Mouse (Mus musculus) adrenal gland, postnatal 36 days (tissue): ENCODE measurements at regions not wholly inside any gene's neighbourhood (a gene's known extent, or its start where the extent isn't known, plus 50 kb on each side); places are given as distances from the start of the nearest gene placed in this dataset.
A peak's percentile ranks its signal among the peaks of the same experiment; 100 is the strongest.

ENCODE experiments used
- DNase-seq, 2 experiments: peaks; one replicate each; pipeline ENCODE4 v3.0.0; 2021; ENCODE audit warnings: mixed read lengths in 1 of 2

DNA sequence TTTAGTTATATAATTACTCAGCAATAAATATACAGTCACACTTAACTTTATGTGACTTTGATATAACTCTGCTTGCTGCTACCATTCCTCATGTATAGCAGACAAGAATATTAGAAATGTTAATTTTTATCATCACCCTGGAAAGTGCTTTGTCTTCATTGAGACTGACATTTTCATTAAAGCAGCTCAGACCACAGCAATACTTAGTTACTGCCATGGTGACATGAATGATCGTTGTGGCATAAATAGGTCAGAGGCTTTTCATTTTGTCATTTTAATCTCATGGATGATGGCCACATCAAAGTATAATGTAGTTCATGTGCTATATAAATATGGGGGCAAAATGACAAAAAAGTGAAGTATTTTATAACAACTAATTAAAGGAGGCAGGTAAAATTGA, 498.1 kb downstream of the Slc22a22 start:
- DNase-seq = no peak

DNA sequence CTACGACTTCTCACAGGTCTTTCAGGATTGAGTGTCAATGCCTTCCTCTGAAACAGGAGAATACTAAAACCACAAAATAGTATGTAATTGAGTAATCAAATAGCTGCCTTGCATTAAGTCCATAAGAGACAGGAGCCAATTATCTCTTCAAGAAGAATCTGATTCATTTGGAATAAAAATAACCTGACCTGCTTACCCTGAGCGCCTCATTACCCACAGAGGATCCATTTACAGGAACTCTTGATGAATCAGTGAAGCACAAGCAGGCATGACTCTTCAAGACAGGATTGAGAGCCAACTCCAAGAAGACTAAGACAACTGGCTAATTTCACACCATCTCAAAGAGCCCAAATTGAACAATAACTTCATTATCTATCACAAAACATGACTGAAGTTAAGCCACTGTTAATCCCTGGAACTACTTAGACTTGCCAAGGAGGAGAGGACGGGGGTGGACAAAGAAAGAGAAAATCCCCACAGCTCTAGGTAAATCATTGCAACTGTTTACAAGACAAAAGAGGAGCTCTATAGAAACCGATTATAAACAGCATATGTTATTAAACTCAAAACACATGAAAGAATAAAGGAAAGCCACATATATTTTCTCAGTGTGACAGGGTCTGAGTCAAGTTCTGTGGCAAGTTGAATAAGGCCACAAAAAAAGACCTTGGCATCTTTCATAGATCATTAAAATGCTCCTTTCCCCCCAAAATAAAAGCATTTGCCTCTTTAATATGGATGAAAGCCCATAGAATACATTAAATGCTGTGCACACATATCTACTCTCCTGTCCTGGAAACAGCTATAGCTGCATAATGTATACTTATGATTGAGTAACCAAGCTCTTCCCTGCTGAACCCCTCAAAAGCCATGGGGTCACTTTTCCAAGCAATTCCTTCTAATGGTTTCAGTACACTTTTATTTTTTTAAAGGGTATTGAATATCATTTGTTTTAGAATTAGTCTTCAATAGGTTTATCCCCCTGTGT, 501.7 kb downstream of the Slc22a22 start:
- DNase-seq = no peak

DNA sequence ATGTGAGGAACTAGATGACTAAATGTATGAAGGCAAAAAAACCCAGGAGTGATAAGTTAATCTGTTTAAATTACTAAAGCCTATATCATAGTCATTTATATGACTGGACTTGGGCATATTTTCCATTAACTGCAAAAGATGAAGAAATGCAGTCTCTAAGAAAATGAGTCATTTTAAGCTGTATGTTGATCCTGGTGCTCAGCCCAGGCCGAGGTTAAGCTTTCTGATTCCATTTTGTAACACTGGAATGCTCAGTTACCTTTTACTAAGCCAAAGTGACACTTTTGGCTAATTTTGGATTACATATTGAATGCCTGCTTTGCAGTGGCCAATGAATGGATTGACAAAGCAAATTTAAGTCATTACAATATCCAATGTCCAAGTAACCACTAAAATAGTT, 507.3 kb downstream of the Slc22a22 start:
- no peak for DNase-seq

DNA sequence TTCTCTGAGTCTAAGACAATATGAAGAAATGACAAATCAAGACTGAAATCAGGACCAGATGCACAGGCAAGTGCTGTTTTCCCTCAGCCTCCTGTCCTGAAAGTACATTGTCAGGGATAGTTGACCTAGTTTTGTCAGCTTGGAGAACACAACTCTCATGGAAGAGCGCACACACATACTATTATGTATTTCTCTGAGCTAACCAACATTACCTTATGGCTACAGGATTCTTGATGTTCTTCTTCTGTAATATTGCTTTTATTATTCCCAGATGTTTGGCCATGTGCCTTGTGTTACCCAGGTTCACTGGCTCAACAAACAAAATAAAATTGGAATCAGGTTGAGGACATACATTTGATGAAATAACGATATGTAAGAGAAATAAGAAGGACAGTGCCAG, 521.1 kb downstream of the Slc22a22 start:
- no peak for DNase-seq

DNA sequence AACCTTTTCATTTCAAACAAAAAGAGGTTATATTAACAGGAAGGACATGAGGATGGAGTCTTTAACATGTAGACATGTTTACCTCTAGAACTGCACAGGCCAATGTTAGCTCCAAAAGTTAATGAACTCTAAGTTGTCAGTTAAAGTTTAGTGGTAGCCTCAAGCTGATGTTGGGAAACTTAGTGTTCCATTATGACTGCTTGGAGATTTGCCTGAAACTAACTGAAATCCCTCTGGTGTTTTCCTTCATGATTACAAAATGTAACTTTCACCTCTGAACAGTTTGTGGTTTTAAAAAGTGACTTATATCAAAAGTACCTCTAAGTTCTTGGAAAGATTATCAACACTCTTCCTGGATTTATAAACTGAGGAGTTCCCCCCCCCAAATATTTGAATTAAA, 525.2 kb downstream of the Slc22a22 start:
- no peak for DNase-seq

DNA sequence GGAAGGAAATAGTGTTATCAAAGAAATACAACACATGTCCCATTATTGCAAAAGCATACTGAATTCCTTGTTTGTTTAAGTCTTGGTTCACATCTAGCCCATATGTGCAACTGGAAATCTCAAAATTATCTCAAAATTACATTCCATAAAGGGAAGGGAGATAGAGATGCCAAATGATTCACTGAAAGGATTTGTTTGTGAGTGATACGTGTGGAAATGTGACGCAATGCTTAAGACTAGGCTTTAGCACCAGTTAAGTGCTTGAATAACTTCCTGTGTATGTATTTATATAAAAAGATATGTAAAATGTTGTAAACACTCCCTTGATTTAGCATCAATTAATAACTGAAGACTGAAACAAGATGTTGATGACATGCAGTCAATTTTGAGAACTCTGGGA, 526.6 kb downstream of the Slc22a22 start:
- no peak for DNase-seq

DNA sequence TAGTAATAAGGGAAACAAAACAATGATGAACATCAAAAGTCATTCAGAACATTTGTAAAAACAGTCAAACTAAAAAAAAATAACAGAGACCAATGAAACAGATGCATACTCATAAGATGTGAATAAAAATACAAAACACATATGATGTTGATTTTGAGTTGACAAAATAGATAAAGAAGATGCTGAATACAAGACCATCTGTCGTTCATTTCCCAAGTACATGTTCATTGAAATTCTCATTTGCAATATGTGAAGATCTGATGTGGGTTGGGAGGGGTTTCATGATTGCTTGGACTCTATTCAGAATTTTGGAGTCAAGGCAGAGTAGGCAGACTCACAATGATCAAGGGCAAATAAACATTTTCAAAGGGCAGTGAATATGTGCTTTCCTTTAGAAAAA, 536.5 kb downstream of the Slc22a22 start:
- no peak for DNase-seq

DNA sequence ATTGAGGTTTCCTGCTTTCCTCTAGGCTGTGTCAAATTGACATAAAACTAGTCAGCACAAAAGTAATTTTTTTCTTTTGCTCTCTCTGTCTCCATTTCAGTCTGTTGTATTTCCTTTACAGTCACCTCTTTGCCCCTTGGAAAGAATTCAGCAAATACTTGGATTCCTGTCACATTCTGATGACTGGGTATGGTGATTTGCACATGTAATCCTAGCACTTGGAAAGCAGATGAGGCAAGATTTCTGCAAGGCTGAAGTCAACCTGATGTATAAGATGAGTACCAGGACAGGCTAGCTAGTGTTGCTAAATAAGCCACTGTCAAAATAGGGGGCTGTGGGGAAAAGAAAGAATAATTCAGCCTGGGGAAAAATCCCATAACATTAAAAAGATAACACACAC, 580.9 kb downstream of the Slc22a22 start:
- DNase-seq = no peak

DNA sequence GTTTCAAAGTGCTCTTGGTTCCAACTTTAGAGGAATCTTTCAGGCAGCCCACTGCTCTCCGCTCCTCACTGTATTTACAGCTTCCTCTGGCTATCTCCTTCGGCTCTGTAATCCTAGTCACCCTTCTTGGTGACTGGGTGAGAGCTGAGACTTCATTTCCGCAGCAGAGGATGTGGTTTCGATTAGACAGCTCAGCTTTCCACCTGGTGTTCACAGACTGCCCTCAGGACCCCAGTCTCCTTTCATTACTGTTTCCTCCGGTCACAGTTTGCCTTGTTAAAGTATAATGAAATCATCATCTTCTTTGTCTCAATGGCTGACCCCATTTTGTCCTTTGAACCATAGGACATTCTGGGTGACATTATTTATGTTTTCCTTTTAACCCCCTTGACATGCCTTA, 595.9 kb downstream of the Slc22a22 start:
- no peak for DNase-seq

DNA sequence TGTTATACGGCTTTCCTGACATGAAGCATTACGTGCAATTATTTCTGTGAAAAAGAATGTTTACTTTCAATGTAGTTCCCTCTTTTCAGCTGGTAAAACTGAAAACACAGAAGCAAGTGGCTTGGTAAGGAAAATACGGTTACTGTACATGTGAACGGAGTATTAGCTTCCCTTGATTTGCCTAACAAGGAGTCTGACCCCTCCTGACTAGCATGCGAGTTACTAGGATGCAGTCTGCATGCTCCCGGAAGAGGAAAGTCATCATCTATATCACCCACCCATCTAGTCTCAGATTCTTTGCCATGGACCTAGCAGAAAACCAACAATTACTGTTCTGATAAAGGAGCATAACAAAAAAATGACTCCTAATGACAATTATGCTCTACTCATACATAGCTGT, 611.5 kb downstream of the Slc22a22 start:
- no peak for DNase-seq

DNA sequence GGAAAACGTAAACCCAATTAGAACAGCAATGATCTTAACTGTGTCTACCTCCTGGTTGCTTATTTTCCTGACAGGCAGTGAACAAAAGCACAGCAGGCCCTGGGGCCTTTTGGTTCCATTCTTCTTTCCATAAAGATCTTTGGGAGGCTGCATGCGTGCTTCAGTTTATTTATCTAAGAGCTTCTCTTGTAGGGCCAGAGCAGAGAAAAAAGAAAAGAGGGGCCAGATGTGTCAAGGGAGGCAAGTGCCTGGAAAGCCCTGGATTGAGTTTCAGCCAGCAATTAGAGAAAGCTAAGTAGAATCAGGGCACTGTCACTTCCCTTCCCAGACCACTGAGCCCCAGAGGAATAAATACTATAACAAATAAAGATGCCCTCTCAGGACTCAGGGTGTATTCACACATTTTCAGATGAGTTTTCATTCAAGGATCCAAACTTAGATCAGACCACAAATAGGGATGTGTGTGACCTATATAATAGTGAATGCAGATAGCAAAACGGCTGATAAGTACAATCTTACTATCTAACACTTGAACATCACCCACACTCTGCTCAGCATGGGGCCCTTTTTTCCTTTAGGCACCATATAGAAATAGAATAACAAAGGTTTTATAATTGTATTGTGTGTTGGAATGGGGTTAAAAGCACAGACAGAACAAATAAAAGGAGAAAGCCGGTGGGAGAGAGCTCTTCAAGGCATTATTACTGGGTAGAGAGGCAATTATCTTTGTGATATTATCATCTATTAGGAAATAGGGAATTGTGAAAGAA, 612.2 kb downstream of the Slc22a22 start:
- DNase-seq = no peak

DNA sequence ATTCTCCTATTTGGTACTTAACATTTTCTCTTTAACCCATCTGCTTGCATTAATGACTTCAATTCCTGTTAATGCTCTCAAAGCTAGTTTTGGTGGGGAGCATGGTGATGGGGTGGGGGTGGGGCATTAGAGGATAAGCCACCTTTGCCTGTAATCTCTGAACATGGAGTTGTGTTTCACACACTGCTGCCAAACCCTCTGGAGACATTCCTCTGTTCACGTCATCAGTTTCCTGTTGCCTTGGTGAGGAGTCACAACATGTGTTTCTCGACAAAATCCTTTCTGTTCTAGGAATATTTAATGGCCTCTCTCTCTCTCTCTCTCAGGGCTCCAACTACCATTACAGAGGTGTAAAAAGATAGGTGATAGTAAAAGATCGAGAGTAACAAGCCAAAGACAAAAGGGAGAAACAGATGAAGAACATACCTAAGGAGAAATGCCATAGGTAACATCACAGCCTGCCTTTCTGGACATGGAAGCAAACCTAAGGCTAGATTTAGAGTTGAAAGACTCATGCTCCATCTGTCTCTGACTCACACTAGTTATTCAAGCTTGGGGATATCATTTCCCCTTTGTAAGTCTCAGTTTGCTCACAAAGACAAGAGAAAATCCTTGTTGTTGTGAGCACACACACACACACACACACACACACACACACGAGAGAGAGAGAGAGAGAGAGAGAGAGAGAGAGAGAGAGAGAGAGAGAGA, 618.6 kb downstream of the Slc22a22 start:
- DNase-seq = no peak

DNA sequence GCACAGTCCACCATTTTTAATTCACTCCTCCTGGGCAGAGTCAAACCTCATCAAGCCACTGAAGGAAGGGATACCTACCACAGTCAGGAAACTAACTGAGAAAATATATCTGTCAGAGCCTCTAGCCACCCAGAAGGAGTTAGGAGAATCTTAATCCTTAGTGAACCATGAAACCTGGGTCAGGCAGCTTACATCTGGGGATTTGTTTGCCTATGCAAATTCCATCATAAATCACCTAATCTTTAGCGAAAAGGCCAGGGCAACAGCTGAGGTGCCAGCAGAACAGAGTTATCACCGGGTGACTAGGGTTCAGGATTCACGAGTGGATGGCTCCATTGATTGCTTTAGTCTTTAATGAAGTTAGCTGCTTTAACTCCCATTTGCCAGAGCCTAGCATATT, 619.3 kb downstream of the Slc22a22 start:
- DNase-seq = no peak

DNA sequence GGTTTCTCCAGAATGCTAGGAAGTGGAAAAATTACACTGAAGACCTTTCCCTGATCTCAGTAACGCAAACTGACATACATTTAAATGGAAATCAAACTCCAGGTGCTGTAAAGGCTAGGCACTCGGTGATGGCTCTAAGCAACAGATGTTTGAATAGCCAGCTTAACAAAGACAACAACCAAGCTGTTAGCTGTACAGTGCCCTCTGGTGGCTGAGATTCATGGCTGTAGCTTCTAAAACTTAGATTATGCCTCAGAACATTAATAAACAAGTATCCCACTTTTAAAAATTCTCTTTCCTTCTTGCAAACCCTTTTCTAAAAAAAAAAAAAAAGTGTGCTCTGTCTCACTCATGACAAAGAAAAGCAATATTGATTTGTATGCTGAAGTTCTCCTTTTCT, 621.4 kb downstream of the Slc22a22 start:
- peak; percentile 55 to 71 for DNase-seq

DNA sequence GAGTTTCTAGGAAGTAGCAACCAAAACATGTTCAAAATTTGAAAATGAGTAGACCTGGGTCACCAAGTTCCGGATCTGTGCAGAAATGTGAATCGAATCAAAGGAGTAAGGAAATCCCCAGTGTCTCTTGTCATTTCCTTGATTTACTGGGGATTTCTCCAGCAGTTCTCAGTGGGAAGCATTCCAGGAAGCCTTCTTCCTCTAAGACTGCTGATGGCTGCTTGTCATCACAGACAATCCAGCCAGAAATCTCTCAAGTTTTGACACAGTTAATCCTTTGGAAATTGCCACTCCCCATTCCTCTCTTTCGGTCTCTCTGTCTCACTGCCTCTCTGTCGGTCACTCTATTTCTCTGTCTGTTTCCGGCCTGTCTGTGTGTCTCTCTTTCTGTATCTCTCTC, 624.3 kb downstream of the Slc22a22 start:
- DNase-seq = no peak

DNA sequence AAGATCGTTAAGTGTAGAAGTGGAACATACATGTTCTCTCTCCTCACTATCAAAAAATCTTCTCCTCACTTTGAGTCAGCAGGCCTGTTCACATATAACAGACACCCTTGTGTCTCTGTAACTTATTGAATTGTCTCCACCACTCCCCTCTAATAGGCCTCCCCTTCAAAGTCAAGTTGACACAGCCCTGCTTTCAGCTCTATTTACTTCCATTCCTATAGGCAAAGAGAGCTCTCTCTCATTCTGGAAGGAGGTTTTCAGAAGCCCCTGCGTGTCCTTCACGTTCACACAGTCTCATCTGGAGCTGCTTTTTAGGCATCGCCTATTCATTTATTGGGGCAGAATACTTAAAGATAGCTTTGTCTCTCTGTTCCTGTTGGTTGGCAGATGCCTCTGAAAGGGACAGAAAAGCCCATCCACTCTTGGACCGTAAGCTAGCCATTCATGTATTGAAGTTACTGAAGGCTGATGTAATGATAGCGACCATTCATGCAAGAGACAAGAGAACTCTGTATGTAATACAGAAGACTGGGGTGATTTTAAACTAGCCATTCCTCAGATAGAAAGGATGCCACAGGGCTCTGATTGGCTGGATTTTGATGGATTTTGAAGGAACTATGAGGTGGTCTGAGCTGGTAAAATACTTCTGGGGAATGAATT, 629.8 kb downstream of the Slc22a22 start:
- DNase-seq = no peak

DNA sequence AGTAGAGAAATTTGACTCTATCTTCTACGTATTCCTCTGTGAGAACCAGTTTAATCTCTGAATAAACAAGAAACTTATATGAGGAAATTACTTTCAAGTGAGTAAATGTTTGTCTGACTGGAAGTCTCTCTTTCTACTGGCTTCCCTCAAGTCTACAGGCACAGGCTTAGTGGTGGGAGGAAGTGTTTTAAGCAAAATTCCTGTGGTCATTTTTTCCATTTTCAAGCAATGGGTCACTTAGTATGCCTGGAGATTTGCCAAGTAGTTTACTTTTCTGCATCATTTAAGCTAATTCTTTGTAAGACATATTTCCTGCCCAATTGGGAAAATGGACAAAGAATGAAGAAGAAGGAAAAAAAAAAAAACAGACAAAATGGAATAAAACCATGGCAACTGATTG, 632.9 kb downstream of the Slc22a22 start:
- no peak for DNase-seq

DNA sequence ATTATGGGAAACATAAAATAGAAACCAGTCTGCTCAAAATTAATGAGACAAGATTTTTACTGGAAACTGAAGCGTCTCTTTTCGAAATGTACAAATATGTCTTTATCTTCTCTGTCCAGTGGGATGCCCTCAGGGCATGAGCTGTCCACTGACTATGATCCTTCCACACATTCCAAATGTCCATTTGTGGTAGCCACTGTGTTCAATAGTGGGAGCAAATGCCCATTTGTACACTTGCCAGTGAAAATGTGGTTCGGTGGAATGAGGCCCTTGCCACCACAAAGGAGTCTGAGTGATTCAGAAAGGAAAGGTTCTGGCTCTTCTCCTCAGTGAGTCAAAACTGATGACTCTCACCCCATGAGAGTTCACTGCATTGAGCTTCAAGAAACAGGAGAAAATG, 635.9 kb downstream of the Slc22a22 start:
- no peak for DNase-seq

DNA sequence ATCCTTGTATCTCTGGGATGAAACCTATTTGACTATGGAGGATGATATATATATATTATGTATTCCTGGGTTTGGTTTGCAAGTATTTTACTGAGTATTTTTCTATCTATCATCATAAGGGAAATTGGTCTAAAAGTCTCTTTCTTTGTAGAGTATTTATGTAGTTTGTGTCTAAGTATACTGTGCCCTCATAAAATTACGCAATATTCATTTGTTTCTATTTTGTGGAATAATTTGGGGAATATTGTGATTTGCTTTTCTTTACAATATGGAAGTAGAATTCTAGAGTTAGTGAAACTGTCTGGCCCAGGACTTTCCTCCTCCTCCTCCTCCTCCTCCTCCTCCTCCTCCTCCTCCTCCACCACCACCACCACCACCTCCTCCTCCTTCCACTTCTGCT, 640.1 kb downstream of the Slc22a22 start:
- no peak for DNase-seq

DNA sequence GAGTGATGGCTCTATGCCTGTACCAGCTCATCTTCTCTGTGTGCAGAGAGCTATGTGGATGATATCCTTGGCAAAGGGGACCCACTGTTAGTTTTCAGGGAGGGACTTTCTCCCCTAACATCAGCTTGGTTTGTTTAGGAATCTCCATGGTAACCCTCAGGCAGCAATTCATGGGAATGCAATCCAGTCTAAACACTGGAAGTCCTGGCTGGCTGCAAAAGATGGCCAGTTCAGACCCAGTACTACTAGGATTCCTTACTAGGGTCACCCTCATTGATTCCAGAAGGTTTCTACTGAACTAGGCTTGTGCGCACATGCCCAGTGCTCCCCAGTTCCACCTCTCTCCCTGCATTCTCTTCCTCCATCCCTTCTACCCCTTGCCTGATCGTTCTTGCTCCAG, 642.8 kb downstream of the Slc22a22 start:
- no peak for DNase-seq

DNA sequence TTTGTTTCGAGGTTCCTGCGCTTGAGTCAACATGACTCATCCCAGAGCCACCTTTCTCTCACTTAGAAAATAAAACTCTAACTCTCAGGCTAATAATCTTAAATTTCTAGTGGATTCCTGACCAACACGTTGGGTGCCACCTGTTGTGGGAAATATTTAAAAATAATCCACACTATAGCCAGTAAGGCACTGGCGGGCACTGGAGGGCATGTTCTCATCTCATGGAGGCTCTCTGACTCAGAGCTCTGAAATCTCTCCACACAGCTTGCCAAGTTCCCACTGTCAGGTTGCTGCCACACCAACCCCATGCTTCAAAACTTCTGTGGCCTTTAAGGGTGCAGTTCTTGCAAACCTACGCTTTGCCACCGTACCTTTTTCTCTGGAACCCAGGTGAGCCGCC, 644.8 kb downstream of the Slc22a22 start:
- no peak for DNase-seq

DNA sequence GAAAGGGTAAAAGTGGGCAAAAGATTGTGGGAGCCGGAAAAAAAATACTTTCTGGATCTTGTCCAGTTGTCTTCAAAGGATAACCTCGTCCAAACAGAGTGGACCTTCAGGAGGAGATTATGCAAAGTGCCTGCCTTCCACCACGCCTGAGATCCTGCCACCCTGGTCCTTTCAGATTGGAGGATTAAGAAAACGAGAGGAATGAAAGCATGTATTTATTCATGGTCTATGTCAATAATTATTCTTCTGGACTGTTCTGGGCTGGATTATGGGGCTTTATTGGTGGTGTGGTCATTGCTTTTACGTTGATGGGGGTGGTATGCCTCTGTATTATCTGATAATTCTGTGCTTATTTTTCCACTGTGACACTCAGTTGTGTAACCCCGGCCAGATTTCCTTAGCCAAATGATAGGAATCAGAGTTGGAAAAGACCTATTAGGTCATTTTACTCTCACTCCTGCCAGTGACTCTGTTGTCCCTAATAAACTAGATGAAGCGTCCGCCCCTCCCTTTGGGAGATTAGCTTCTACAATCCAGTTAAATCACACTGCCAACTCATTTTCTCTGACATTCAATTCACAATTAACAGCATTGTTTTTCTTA, 656.3 kb downstream of the Slc22a22 start:
- no peak for DNase-seq
